Mouse (Mus musculus) Patski (cell line): ENCODE data around the gene Txn1. TPM values are rescaled to one million over a fixed set of nuclear protein-coding genes. Genes with fewer than 3 reads are reported as not detected.
A peak's percentile ranks its signal among the peaks of the same experiment; 100 is the strongest.

Source experiments
- ATAC-seq: fragments of 100-300 bp; one replicate; pipeline ENCODE4 v1.8.0; 2021
- CTCF ChIA-PET: fragments of 350-600 bp; sonication (Branson Sonifier 250); formaldehyde crosslinking; loops from one replicate; lab custom pipeline; 2022; ENCODE audit warnings: inconsistent platforms; lab: Charles Lee
- POLR2A ChIA-PET: fragments of 350-600 bp; sonication (Branson Sonifier 250); formaldehyde crosslinking; loops from one replicate; lab custom pipeline; 2022; ENCODE audit warnings: antibody characterized with exemption, inconsistent platforms; lab: Charles Lee
- DNase-seq: peaks from one replicate; pipeline ENCODE4 v3.0.0-alpha.2; 2011; ENCODE audit warnings: low read depth, low spot score
- H3K27me3 ChIP-seq: fragments of 371-371 bp; one replicate; pipeline ENCODE4 v1.5.1; 2021
- CTCF ChIP-seq: fragments of 100-300 bp; IDR thresholded peaks from one replicate; pipeline ENCODE4 v1.5.1; 2021
- in situ Hi-C: fragments of 300-500 bp; cut with MboI; formaldehyde crosslinking; loops from 3 replicates; pipeline ENCODE4 v1.11.1; 2018; ENCODE audit warnings: low pct_unique_long_range_greater_than_20kb, mixed read lengths
- polyA plus RNA-seq: library from polyadenylated mRNA; unstranded; gene quantifications from one replicate; pipeline ENCODE4 v1.2.3, GENCODE M21; 2021

Gene Txn1
- polyA plus RNA-seq, 1 experiment from 2014 or later: 342 TPM

DNA sequence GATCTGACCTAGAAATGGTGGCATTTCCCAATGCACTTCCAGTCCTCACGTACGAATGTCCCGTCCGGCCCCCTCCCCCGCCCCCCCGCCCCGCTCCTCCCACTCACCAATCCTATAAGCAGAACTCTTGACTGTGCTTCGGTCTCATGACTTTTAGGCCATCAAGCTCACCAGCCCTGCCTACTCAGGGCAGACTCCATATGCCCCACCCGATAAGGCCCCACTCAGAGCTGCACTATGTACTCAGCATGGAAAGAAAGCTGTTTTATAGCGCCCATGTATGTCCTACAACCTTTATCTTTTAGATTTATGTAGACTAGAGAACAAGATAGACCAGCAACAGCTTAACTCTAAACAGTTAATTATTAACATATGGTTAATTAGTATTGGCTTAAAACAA is 9.2 kb downstream of the Txn1 start:
- ATAC-seq (no peak), DNase-seq (no peak)
- in situ Hi-C loops: loop anchor here (25.0 kb wide), 1 partner anchor 265 kb away; the partner anchor contains the start of gene Svep1
- TF ChIP-seq CTCF: no peak
- ChIA-PET POLR2A (interaction anchor here (0.6 to 1.6 kb wide), 2 partner anchors 9 to 154 kb away, joined by 3 to 7 read pairs; partner anchors contain the start of gene Txn1), CTCF (interaction anchor here (1.1 kb wide), 1 partner anchor 9 kb away, joined by 3 read pairs; no protein-coding TSS in a partner anchor)
- H3K27me3 ChIP-seq: no peaks in the 10 kb centered on the region

DNA sequence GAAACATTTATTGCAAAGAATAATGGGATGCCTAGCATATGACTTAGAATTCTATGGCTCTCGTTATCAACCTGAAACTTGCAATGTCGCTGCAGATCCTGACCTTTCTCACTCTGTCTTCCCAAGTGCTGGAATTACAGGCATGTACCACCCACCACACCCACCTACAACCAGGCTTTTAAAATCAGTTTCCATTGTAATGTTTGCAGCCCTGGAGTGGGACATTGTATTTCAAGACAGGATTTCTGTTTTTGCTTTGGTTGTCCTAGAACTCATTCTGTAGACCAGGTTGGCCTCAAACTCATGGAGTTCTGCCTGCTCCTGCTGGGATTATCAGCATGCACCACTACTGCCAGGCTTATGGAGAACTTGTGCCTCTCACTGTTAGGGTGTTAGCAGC is 13.3 kb downstream of the Txn1 start:
- no peak for DNase-seq
- no peak for ATAC-seq
- ChIA-PET POLR2A (interaction anchor here (1.1 kb wide), 1 partner anchor 9 kb away, joined by 3 read pairs; no protein-coding TSS in a partner anchor), CTCF (interaction anchor here (1.4 kb wide), 1 partner anchor 10 kb away, joined by 3 read pairs; no protein-coding TSS in a partner anchor)
- H3K27me3 ChIP-seq: no peaks in the 10 kb centered on the region
- in situ Hi-C loops: loop anchor here (25.0 kb wide), 1 partner anchor 269 kb away; the partner anchor contains the start of gene Svep1
- no peak for TF ChIP-seq CTCF

GRCm38 (mm10) chr4:57940631-57941030 is 15.6 kb downstream of the Txn1 start:
- ChIA-PET POLR2A (interaction anchor here (0.9 kb wide), 1 partner anchor 16 kb away, joined by 3 read pairs; the partner anchor contains the start of gene Txn1), CTCF (interaction anchor here (1.5 kb wide), 1 partner anchor 10 kb away, joined by 3 read pairs; no protein-coding TSS in a partner anchor)
- no peak for TF ChIP-seq CTCF
- DNase-seq: no peak
- H3K27me3 ChIP-seq: no peaks in the 10 kb centered on the region
- no peak for ATAC-seq
- in situ Hi-C loops: loop anchor here (25.0 kb wide), 1 partner anchor 272 kb away; the partner anchor contains the start of gene Svep1

GRCm38 (mm10) chr4:57937292-57937691 is 18.9 kb downstream of the Txn1 start:
- ChIA-PET CTCF (interaction anchor here (1.2 kb wide), 1 partner anchor 9 kb away, joined by 3 read pairs; no protein-coding TSS in a partner anchor), POLR2A (no interaction called here)
- DNase-seq (no peak), ATAC-seq (no peak)
- in situ Hi-C loops: loop anchor here (10.0 to 25.0 kb wide), 2 partner anchors 138 to 275 kb away; partner anchors contain the start of gene Svep1
- no peaks in the 10 kb centered on the region for H3K27me3 ChIP-seq
- TF ChIP-seq CTCF: no peak

GRCm38 (mm10) chr4:57934181-57934580 is 22.0 kb downstream of the Txn1 start:
- H3K27me3 ChIP-seq: no peaks in the 10 kb centered on the region
- in situ Hi-C loops: loop anchor here (10.0 to 25.0 kb wide), 2 partner anchors 141 to 278 kb away; partner anchors contain the start of gene Svep1
- no peak for TF ChIP-seq CTCF

DNA sequence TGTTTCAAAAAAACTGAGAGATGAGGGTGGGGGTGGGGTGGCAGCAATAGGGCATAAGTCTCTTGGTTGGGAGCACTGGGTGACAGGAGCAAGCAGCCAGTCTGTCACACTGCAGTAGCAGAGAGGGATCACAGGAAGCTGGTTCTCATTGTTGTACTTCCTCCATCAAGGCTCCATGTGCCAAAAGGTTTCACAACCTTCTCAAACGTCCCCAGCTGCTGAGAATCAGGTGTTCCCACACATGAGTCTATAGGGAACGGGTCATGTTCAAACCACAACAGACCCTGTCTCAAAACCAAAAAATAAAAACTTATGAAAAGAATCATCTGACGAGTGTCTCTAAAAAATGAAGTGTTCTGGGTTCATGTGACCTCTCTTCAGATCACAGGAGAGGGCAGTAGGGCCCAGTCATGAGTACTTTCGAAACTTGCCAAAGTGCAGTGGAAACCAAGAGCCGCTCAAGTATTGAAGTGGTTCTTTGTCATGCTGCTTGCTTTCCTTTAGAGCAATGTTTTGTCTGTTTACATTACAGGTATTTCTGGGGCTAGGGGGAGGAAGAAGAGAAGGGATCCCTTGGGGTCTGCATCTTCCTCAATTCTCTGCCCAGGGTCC is 25.5 kb downstream of the Txn1 start:
- no peaks in the 10 kb centered on the region for H3K27me3 ChIP-seq
- CTCF ChIA-PET: interaction anchor here (1.0 kb wide), 1 partner anchor 10 kb away, joined by 3 read pairs; no protein-coding TSS in a partner anchor
- POLR2A ChIA-PET: interaction anchor here (0.6 kb wide), 1 partner anchor 221 kb away, joined by 4 read pairs; no protein-coding TSS in a partner anchor
- DNase-seq (no peak), ATAC-seq (no peak)
- TF ChIP-seq CTCF: no peak
- in situ Hi-C loops: loop anchor here (10.0 to 25.0 kb wide), 2 partner anchors 144 to 282 kb away; partner anchors contain the start of gene Svep1

More at GRCm38 (mm10) chr4:57934181-57934580, 22.0 kb downstream of the Txn1 start:
- no peak for DNase-seq
- POLR2A ChIA-PET: no interaction called here
- ATAC-seq: no peak
- CTCF ChIA-PET: no interaction called here

DNA sequence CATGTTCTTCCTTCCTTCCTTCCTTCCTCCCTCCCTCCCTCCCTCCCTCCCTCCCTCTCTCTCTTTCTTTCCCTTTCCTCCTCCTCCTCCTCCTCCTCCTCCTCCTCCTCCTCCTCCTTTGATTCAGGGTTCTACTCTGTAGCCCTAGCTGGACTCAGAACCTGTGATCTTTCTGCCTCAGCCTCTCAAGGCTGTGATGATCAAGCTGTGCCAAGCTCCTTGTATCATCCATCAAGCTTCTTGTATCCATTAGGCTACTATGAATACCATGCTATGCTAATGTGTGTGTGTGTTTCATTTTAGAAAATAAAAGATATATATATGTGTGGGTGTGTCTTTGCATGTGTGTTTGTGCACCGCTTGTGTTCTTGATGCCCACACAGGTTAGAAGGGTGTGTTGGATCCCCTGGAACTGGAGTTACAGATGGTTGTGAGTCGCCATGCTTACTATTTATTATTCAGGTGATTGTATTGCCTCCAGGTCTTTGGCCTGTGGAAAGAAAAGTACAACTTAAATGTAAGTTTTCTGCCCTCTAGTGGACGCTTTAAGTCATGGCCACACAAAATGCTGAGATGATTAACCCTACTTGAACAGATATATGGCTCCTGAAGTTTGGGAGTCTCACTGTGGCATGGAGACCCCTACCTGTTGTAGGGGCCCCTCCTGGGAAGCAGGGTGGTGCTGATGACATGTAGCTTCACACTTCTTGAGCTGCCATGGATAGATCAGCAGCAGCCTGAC is 28.6 kb downstream of the Txn1 start:
- no peak for DNase-seq
- ATAC-seq: no peak

GRCm38 (mm10) chr4:57924556-57925071 is 31.6 kb downstream of the Txn1 start:
- no peak for TF ChIP-seq CTCF
- DNase-seq: no peak
- ChIA-PET CTCF (interaction anchor here (1.7 kb wide), 1 partner anchor 21 kb away, joined by 4 read pairs; no protein-coding TSS in a partner anchor), POLR2A (no interaction called here)
- in situ Hi-C loops: loop anchor here (25.0 kb wide), 2 partner anchors 288 to 462 kb away; partner anchors contain the start of gene Svep1
- no peaks in the 10 kb centered on the region for H3K27me3 ChIP-seq
- ATAC-seq: no peak

More for the DNA sequence above, 28.6 kb downstream of the Txn1 start:
- TF ChIP-seq CTCF: peak; percentile 55
- in situ Hi-C loops: loop anchor here (25.0 kb wide), 1 partner anchor 285 kb away; the partner anchor contains the start of gene Svep1
- ChIA-PET POLR2A (interaction anchor here (0.5 to 0.6 kb wide), 2 partner anchors 49 to 658 kb away, joined by 3 read pairs; no protein-coding TSS in a partner anchor), CTCF (interaction anchor here (1.1 to 1.2 kb wide), 2 partner anchors 8 to 9 kb away, joined by 3 to 4 read pairs; no protein-coding TSS in a partner anchor)
- H3K27me3 ChIP-seq: no peaks in the 10 kb centered on the region

GRCm38 (mm10) chr4:57922171-57922570 is 34.0 kb downstream of the Txn1 start:
- TF ChIP-seq CTCF: no peak
- no peak for ATAC-seq
- no peaks in the 10 kb centered on the region for H3K27me3 ChIP-seq
- in situ Hi-C loops: loop anchor here (25.0 kb wide), 1 partner anchor 460 kb away; no protein-coding TSS in a partner anchor
- DNase-seq: no peak
- ChIA-PET POLR2A (no interaction called here), CTCF (no interaction called here)

GRCm38 (mm10) chr4:57920522-57920921 is 35.7 kb downstream of the Txn1 start:
- no peak for TF ChIP-seq CTCF
- ChIA-PET CTCF (interaction anchor here (1.6 kb wide), 1 partner anchor 8 kb away, joined by 4 read pairs; no protein-coding TSS in a partner anchor), POLR2A (no interaction called here)
- no peaks in the 10 kb centered on the region for H3K27me3 ChIP-seq
- ATAC-seq (no peak), DNase-seq (no peak)
- in situ Hi-C loops: loop anchor here (25.0 kb wide), 1 partner anchor 458 kb away; no protein-coding TSS in a partner anchor
